Mouse (Mus musculus): ENCODE results near the gene Gm11084. TPM values are rescaled to one million over a fixed set of nuclear protein-coding genes. Genes with fewer than 3 reads are reported as not detected.
"Not testable (repeated sequence)": the region's sequence is repeated elsewhere in the genome, so short reads cannot be mapped to it uniquely, and the experiment has no call there.

Gm11084 gene
- polyA plus RNA-seq, 1 experiment from 2014 or later = not detected

DNA sequence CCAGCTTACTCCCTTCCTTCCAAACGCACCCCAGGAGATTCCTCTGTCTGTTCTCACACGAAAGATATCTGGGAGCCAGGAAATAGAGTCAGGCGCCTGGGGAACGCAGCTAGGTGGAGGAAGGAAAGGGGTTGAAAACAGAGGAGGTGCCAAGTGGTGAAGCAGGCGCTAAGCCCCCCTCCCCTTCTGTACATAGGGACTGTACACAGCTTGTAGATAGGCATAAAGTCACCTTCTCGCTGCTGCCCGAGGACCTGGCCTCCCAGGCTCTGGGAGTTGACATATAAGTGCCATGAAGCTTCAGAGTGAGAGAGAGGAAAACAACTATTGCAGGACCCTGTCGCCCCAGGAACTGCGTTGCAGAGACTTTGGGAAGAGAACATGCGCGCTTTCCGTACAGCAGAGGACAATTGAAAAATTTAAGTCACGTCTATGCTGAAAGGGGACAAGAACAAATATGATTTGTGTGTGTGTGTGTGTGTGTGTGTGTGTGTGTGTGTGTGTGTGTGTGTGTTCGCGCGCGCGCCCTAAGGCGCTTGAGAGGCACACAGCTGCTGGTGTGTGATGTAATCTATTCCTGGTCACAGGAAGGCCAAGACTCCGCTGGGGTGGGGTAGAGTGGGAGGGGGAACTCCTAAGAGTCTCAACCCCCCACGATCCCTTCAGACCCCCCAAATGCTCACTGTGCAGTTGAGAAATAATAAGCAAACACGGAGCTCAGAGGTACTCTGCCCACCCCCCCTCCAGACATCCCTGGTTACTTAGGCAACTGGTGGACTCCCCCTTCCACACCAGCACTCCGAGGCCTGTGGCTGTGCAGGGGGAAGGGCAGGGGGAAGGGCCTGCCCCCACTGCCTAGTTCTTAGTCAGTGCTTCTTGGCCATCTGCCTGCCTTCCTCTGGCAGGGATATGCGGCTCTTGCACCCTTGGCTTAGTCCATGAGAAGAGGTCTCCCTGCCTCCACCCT lies 17.5 kb upstream of the Gm11084 start:
- DNase-seq (ENCODE audit: low spot score) = peak; percentile 41
- H3K27ac ChIP-seq (replicated peaks) = peak overlapping the region; percentile 74
- no peaks in the 10 kb centered on the region for H3K9me3 ChIP-seq (replicated peaks)
- H3K27me3 ChIP-seq (ENCODE audit: low read depth, poor library complexity, severe bottlenecking) = no peaks in the 10 kb centered on the region
- H3K36me3 ChIP-seq = no peaks in the 10 kb centered on the region
- peaks cover 32% of the 10 kb centered on the region for H3K4me1 ChIP-seq
- 45% methylated on average over 24 of the region's 24 CpGs for WGBS
- peak overlapping the region; percentile 23; the same call in 1 of the 2 replicates for H3K4me3 ChIP-seq

DNA sequence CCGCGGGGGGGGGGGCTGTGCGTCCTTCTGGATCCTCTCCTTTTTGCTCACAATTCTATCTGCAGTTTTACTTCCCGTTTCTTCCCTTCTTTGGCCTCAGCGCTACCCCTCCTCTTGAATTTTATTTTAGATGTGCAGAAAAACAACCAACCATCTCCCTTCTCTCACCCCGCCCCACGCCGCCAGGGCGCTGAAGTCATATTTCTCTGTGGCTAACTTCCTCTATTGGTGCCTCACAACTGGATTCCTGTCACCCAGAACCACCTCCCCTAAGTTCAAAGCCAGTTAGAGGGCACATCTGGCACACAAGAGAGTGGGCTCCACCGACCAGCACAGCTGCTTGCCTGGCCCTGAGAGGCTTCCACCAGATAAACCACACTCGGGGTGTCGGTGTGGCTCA lies 16.5 kb upstream of the Gm11084 start:
- 0 out of 2 replicates have a peak overlapping the region, but pooled peaks have one; percentile 2 for H3K27ac ChIP-seq (replicated peaks)

DNA sequence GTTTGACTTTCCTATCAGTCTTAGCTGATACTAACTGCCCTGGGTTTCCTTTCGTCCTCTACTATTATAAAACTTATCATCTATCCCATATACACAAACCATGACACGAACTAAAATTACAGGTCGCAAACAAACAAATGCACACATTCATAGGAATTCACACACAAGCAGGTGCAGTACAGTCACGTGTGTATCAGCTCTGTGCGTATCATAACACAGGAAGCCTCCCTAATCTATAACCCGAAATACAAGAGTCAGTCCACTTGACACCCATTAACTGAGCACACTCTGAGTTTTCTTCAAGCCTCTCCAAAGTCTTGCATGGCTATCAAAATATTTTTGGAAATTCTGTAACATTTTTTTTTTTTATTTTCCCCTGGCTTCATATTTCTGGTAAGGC lies 15.9 kb upstream of the Gm11084 start:
- no peaks in the 10 kb centered on the region for H3K9me3 ChIP-seq (replicated peaks)
- H3K27me3 ChIP-seq (ENCODE audit: low read depth, poor library complexity, severe bottlenecking) = no peaks in the 10 kb centered on the region
- no peaks in the 10 kb centered on the region for H3K36me3 ChIP-seq
- DNase-seq (ENCODE audit: low spot score) = no peak
- no peak overlapping the region for H3K4me3 ChIP-seq
- WGBS = 93% methylated on average over 6 of the region's 6 CpGs
- no peak overlapping the region for H3K27ac ChIP-seq (replicated peaks)
- H3K4me1 ChIP-seq = peaks cover 32% of the 10 kb centered on the region

More for the DNA sequence above, 16.5 kb upstream of the Gm11084 start:
- Histone ChIP-seq H3K9me3 (replicated peaks) (no peaks in the 10 kb centered on the region), H3K4me1 (peaks cover 32% of the 10 kb centered on the region), H3K27me3 (ENCODE audit: low read depth, poor library complexity, severe bottlenecking) (no peaks in the 10 kb centered on the region), H3K4me3 (no peak overlapping the region), H3K36me3 (no peaks in the 10 kb centered on the region)
- no peak for DNase-seq (ENCODE audit: low spot score)
- WGBS = 67% methylated on average over 12 of the region's 12 CpGs

DNA sequence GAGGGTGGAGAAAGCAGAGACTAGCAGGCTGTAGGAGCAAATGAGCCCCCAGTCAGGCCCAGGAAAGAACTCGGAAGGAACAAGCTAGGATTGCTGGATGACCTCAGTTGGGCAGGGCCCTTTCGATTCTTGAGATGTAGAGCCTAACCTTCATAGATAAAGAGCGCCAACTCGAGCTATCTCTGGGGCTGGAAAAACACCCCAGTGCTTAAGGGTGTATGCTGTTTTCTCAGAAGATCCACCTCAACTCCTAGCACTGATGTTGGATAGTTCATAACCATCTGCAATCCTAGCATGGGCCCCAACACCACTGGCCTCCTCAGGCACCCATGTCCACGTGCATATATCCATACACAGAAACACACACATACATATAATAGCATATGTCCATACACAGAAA lies 15.5 kb upstream of the Gm11084 start:
- Histone ChIP-seq H3K27me3 (ENCODE audit: low read depth, poor library complexity, severe bottlenecking) (no peaks in the 10 kb centered on the region), H3K27ac (replicated peaks) (no peak overlapping the region), H3K9me3 (replicated peaks) (no peaks in the 10 kb centered on the region), H3K4me3 (no peak overlapping the region), H3K36me3 (no peaks in the 10 kb centered on the region), H3K4me1 (peaks cover 32% of the 10 kb centered on the region)
- 90% methylated on average over 5 of the region's 5 CpGs for whole genome bisulfite sequencing
- no peak for DNase-seq (ENCODE audit: low spot score)

DNA sequence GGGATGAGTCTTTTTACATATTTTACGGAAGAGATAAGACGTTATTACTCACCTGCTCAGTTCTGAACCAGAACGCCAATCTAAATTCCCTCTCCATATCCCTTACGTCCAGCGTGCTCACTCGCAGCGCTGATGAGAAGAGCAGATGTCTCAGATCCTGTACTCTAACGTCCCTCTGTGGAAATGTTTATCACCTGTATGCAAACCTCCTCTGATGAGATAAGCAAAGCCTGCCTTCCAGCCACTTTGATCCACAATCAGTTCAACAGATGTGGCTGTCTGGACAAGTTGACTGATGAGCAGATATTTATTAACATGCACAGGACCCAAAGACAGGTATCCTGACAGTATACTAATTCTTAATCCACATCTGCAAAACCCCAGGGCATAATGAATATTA lies 13.7 kb upstream of the Gm11084 start:
- Histone ChIP-seq H3K27me3 (ENCODE audit: low read depth, poor library complexity, severe bottlenecking) (no peaks in the 10 kb centered on the region), H3K4me3 (no peak overlapping the region), H3K9me3 (replicated peaks) (no peaks in the 10 kb centered on the region), H3K27ac (replicated peaks) (no peak overlapping the region), H3K4me1 (peaks cover 32% of the 10 kb centered on the region), H3K36me3 (no peaks in the 10 kb centered on the region)
- 88% methylated on average over 8 of the region's 8 CpGs for WGBS
- no peak for DNase-seq (ENCODE audit: low spot score)

DNA sequence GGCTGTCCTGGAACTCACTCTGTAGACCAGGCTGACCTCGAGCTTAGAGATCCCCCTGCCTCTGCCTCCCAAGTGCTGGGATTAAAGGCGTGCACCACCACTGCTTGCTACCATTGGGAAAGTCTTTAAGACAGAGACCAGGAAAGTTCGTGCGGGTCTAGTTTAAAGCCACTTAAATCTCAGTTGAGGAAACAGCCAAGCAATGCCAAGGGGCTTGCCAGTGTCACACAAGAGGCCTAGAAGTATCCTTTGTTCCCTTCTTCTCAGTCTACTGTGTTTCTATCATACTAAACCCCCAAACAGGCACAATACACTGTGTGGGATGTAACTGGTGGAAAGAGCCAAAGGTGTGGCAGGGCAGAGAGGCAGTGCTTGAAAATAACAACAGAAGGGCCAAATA lies 11.1 kb upstream of the Gm11084 start:
- no peak overlapping the region for H3K27ac ChIP-seq (replicated peaks)
- no peaks in the 10 kb centered on the region for H3K36me3 ChIP-seq
- no peaks in the 10 kb centered on the region for H3K27me3 ChIP-seq (ENCODE audit: low read depth, poor library complexity, severe bottlenecking)
- H3K9me3 ChIP-seq (replicated peaks) = no peaks in the 10 kb centered on the region
- 89% methylated on average over 4 of the region's 4 CpGs for WGBS
- DNase-seq (ENCODE audit: low spot score) = no peak
- peaks cover 7% of the 10 kb centered on the region for H3K4me1 ChIP-seq
- no peak overlapping the region for H3K4me3 ChIP-seq

DNA sequence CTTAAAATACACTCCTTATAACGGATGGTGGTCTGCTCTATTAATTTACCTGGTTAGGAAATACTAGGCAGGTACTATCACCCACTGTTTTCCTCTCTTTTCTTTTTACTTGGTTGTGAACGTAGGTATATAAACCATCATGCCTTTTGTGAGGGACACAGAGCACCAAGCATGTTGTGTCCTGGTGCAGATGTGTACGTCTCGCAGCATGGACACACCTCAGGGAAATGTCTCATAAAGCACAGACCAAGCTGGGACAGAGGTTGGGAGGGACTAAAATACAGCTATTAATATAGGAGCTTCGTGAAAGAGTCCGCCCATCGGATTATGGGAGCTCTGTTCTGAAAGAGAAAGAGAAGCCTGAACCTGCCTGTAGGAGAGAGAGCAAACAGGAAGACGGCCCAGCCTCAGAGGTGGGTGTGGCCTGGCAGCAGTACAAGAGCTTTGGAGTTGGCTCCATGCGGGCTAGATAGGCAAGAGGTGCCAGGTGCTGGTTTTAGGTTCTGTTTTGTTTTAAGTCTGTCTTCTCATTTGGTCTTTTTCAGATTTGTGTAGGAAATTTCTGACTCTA lies 10.4 kb upstream of the Gm11084 start:
- Histone ChIP-seq H3K27ac (replicated peaks) (no peak overlapping the region), H3K4me3 (no peak overlapping the region), H3K27me3 (ENCODE audit: low read depth, poor library complexity, severe bottlenecking) (no peaks in the 10 kb centered on the region), H3K9me3 (replicated peaks) (no peaks in the 10 kb centered on the region), H3K4me1 (peaks cover 7% of the 10 kb centered on the region), H3K36me3 (no peaks in the 10 kb centered on the region)
- DNase-seq (ENCODE audit: low spot score) = no peak
- WGBS = 73% methylated on average over 9 of the region's 9 CpGs

DNA sequence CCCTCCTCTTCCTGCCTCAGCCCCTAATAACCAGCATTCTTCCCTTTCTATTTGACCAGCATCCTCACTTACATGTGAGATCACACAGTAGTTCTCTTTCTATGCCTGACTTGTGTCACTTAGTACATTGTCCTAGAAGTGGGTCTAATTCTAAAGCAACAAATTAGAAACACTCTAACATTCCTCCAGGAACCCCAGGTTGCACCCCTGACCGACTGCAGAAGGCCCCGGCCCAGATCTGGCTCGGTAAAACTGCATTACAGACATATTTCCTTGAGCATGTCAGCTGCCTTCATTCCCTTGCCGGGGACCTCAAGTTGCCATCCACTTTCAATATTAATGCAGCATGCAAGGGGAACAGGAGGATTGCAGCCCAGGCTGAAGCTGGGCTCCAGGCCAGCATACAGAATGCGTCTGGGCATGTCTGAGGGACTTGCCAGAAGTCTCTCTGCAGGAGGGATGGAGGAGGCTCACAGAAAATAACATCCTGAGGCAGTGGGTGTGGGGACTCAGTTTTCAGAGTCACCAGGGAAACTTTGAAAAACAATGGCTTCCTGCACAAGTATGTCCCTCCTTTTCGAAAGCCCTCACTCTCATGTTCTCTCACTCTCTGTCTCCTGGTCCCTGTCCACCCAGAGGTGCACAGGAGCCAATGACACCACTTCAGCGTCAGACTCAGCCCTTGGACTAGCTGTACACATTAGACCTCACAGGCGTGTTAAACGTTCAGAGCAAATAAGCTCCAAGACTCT lies 9.0 kb upstream of the Gm11084 start:
- peaks cover 7% of the 10 kb centered on the region for H3K4me1 ChIP-seq
- H3K9me3 ChIP-seq (replicated peaks) = no peaks in the 10 kb centered on the region; the same call in 1 of the 2 replicates
- H3K27me3 ChIP-seq (ENCODE audit: low read depth, poor library complexity, severe bottlenecking) = no peaks in the 10 kb centered on the region
- peak overlapping the region; percentile 46; the same call in 1 of the 2 replicates for H3K27ac ChIP-seq (replicated peaks)
- no peaks in the 10 kb centered on the region for H3K36me3 ChIP-seq
- H3K4me3 ChIP-seq = no peak overlapping the region
- WGBS = 61% methylated on average over 9 of the region's 9 CpGs
- no peak for DNase-seq (ENCODE audit: low spot score)

DNA sequence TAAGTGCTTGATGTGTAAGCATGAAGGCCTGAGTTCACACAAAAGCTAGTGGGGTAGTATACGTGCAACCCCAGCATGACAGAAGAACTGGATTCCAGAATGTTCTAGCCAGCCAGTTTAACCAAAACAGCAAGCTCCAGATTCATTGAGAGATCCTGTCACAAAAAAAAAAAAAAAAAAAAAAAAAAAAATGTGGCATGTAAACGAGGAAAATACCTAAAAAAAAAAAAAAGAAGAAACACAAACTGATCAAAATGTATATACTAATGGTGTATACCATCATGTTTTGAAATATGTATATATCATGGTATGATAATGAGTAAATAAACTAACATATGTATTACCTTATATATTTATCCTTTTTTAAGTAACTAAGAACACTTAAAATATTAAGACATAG lies 7.6 kb upstream of the Gm11084 start:
- 57% methylated on average over 2 of the region's 2 CpGs for WGBS
- H3K27me3 ChIP-seq (ENCODE audit: low read depth, poor library complexity, severe bottlenecking) = no peaks in the 10 kb centered on the region
- peaks cover 7% of the 10 kb centered on the region; the same call in 1 of the 2 replicates for H3K9me3 ChIP-seq (replicated peaks)
- DNase-seq (ENCODE audit: low spot score) = no peak
- no peak overlapping the region for H3K27ac ChIP-seq (replicated peaks)
- H3K4me1 ChIP-seq = peaks cover 7% of the 10 kb centered on the region
- H3K36me3 ChIP-seq = peaks cover 5% of the 10 kb centered on the region
- no peak overlapping the region for H3K4me3 ChIP-seq

DNA sequence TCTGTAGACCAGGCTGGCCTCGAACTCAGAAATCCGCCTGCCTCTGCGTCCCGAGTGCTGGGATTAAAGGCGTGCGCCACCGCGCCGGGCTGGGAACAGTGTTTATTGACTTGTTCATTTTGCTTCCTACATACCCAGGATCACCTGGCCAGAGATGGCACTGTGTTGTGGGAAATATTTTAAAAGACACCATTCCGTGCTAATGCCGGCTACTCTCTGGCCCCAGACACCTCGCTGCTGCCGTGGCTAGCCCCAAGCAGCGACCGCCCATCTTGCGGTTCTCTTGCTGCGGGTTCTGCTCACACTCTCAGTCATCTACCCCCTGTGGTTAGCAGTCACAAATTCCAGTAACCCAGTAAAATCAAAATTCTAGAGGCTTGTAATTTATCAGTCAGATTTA lies 6.0 kb upstream of the Gm11084 start:
- no peak overlapping the region for H3K4me3 ChIP-seq

DNA sequence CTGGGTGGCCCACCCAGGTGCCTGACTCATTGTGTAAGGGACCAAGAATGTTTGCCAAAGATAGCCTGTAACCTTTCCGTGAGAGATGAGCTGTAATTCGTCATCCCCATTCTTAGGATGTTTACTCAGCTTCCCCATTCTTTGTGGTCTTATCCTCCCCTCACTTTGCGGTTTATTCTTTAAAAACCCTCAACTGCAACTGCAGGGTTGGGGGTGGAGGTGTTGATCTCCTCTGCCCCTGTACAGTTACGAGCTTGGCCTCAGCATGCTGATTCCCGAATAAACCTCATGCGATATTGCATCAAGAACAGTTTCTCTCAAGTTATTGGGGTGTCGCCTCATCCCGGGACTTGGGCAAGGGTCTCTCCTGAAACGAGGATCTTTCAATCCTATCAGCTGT lies 2.4 kb upstream of the Gm11084 start:
- Histone ChIP-seq H3K9me3 (replicated peaks) (peaks cover 12% of the 10 kb centered on the region; the same call in 1 of the 2 replicates), H3K36me3 (peaks cover 19% of the 10 kb centered on the region)
- not testable (repeated sequence) for DNase-seq (ENCODE audit: low spot score); H3K27me3 ChIP-seq (ENCODE audit: low read depth, poor library complexity, severe bottlenecking); H3K4me3 ChIP-seq; H3K4me1 ChIP-seq; H3K27ac ChIP-seq (replicated peaks)
- WGBS = 89% methylated on average over 9 of the region's 9 CpGs

More for the DNA sequence above, 6.0 kb upstream of the Gm11084 start:
- no peak overlapping the region for H3K27ac ChIP-seq (replicated peaks)
- no peak for DNase-seq (ENCODE audit: low spot score)
- 95% methylated on average over 17 of the region's 17 CpGs for WGBS
- H3K9me3 ChIP-seq (replicated peaks) = peaks cover 12% of the 10 kb centered on the region; the same call in 1 of the 2 replicates
- H3K4me1 ChIP-seq = peaks cover 7% of the 10 kb centered on the region
- no peaks in the 10 kb centered on the region for H3K27me3 ChIP-seq (ENCODE audit: low read depth, poor library complexity, severe bottlenecking)
- peaks cover 19% of the 10 kb centered on the region for H3K36me3 ChIP-seq

DNA sequence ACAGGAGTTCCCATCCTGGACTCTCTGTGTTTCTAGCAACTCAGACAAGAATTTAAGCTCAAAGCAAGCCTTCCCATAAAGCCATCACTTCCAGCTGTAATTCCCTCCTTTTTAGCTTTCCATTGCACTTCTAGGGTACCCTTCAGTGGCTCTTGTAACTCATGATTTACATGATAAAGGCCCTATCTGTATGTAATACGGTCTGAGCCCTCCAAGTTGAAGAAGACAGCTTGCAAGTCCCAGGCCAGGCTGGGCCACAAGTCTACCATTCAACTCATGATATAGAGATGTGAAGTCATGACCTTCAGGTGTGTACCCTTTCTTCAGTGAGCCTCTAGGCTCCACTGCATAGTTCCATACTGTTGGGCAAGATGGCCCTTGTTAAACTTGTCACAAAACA lies 1.0 kb downstream of the Gm11084 start:
- WGBS = 36% methylated on average over 1 of the region's 1 CpGs

More for the DNA sequence above, 1.0 kb downstream of the Gm11084 start:
- H3K4me3 ChIP-seq = no peak overlapping the region
- peaks cover 14% of the 10 kb centered on the region for H3K4me1 ChIP-seq
- H3K27me3 ChIP-seq (ENCODE audit: low read depth, poor library complexity, severe bottlenecking) = no peaks in the 10 kb centered on the region
- H3K9me3 ChIP-seq (replicated peaks) = peaks cover 12% of the 10 kb centered on the region; the same call in 1 of the 2 replicates
- H3K27ac ChIP-seq (replicated peaks) = no peak overlapping the region
- DNase-seq (ENCODE audit: low spot score) = no peak
- H3K36me3 ChIP-seq = peaks cover 19% of the 10 kb centered on the region
